Mouse (Mus musculus): ENCODE measurements around the gene Rpl35a. TPM values are rescaled to one million over a fixed set of nuclear protein-coding genes. Genes with fewer than 3 reads are reported as not detected.
A peak's percentile ranks its signal among the peaks of the same experiment; 100 is the strongest.

Gene Rpl35a
- polyA plus RNA-seq, 1 experiment from 2014 or later, result 1,044 TPM

DNA sequence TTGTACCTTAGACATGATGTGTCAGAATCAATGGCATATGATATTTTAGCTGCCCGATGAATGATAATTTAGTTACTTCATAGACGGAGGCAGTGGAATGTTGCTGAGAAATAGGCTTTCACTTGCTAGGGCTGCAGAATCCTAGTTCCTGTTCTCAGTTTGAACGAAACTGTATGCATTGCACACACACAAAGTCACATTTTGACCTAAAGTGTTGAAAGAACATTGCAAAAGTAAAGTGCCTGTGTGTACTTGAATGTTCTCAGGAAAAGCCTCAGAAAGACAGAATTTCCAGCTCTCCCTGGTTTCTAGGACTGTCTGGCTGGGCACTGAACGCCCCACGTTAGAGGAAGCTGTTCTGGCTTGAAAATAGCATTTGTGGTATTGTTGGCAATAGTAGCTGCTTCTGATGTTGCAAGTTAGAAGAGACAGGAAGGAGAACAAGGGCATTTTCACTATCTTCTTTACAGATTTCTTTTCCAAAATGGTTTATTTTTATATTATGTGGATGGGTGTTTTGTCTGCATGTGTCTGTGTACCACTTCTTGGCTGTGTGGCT, 20.9 kb downstream of the Rpl35a start:
- no peak overlapping the region for H3K27ac ChIP-seq
- H3K4me2 ChIP-seq (replicated peaks), result no peak overlapping the region
- H3K4me3 ChIP-seq (replicated peaks), result no peak overlapping the region
- H3K36me3 ChIP-seq, result no peaks in the 10 kb centered on the region
- no peaks in the 10 kb centered on the region for H3K27me3 ChIP-seq (replicated peaks)
- H3K9me3 ChIP-seq, result no peaks in the 10 kb centered on the region
- 89% methylated on average over 5 of the region's 5 CpGs for WGBS
- H3K4me1 ChIP-seq (replicated peaks), result no peaks in the 10 kb centered on the region
- no peak overlapping the region for H3K9ac ChIP-seq
- ATAC-seq, result no peak

GRCm38 (mm10) chr16:33080063-33080462, 23.8 kb downstream of the Rpl35a start:
- ATAC-seq, result no peak
- Histone ChIP-seq H3K9ac (no peak overlapping the region), H3K4me1 (replicated peaks) (no peaks in the 10 kb centered on the region), H3K9me3 (no peaks in the 10 kb centered on the region), H3K4me3 (replicated peaks) (no peak overlapping the region), H3K27ac (no peak overlapping the region), H3K36me3 (no peaks in the 10 kb centered on the region), H3K27me3 (replicated peaks) (no peaks in the 10 kb centered on the region), H3K4me2 (replicated peaks) (no peak overlapping the region)
- WGBS, result 86% methylated on average over 7 of the region's 7 CpGs

GRCm38 (mm10) chr16:33082951-33083350, 26.7 kb downstream of the Rpl35a start:
- no peak for ATAC-seq
- Histone ChIP-seq H3K4me2 (replicated peaks) (no peak overlapping the region), H3K9me3 (no peaks in the 10 kb centered on the region), H3K27me3 (replicated peaks) (no peaks in the 10 kb centered on the region), H3K4me3 (replicated peaks) (no peak overlapping the region), H3K36me3 (no peaks in the 10 kb centered on the region), H3K4me1 (replicated peaks) (no peaks in the 10 kb centered on the region), H3K27ac (no peak overlapping the region), H3K9ac (no peak overlapping the region)
- WGBS, result 90% methylated on average over 6 of the region's 6 CpGs

- 85% methylated on average over 2 of the region's 2 CpGs for WGBS
- Histone ChIP-seq H3K4me1 (replicated peaks) (no peaks in the 10 kb centered on the region), H3K36me3 (no peaks in the 10 kb centered on the region), H3K9ac (no peak overlapping the region), H3K27me3 (replicated peaks) (no peaks in the 10 kb centered on the region), H3K27ac (no peak overlapping the region), H3K9me3 (no peaks in the 10 kb centered on the region), H3K4me2 (replicated peaks) (no peak overlapping the region), H3K4me3 (replicated peaks) (no peak overlapping the region)
- ATAC-seq, result no peak
Observed at GRCm38 (mm10) chr16:33083996-33084395, 27.7 kb downstream of the Rpl35a start.

- Histone ChIP-seq H3K9ac (no peak overlapping the region), H3K4me3 (replicated peaks) (no peak overlapping the region), H3K9me3 (no peaks in the 10 kb centered on the region), H3K27ac (no peak overlapping the region), H3K27me3 (replicated peaks) (no peaks in the 10 kb centered on the region), H3K4me2 (replicated peaks) (no peak overlapping the region), H3K4me1 (replicated peaks) (no peaks in the 10 kb centered on the region), H3K36me3 (no peaks in the 10 kb centered on the region)
- whole genome bisulfite sequencing, result 74% methylated on average over 8 of the region's 8 CpGs
- ATAC-seq, result no peak
Observed at GRCm38 (mm10) chr16:33085666-33086065, 29.4 kb downstream of the Rpl35a start.

MicroRNAs encoded within 50 kb of the gene (microRNA counts, 519-probe panel; counts per million panel counts)
- 97.1 counts per million, percentile 29 among the panel's probes with 10 or more counts for microRNA mmu-miR-1947

Other genes with a start within 250 kb of the Rpl35a start
- gene Smbd1, start 246.0 kb upstream of the Rpl35a start, polyA plus RNA-seq (2015; fragmentation: Nextera tagmentation; extraction: Ambion mirVana), result 0.61 and 1.0 TPM in 2 replicates
- 72.6 and 97.7 TPM in 2 replicates for gene Fyttd1, start 179.0 kb upstream of the Rpl35a start, polyA plus RNA-seq (2015; fragmentation: Nextera tagmentation; extraction: Ambion mirVana)
- gene Rubcn, start 178.7 kb upstream of the Rpl35a start, polyA plus RNA-seq (2015; fragmentation: Nextera tagmentation; extraction: Ambion mirVana), result 14.1 and 14.3 TPM in 2 replicates
- 14.6 and 15.3 TPM in 2 replicates for gene Lrch3, start 142.4 kb upstream of the Rpl35a start, polyA plus RNA-seq (2015; fragmentation: Nextera tagmentation; extraction: Ambion mirVana)
- gene Iqcg, start 235 bp upstream of the Rpl35a start, polyA plus RNA-seq (2015; fragmentation: Nextera tagmentation; extraction: Ambion mirVana), result 1.7 and 1.9 TPM in 2 replicates
- 2.0 and 3.4 TPM in 2 replicates for gene Lmln, start 6.1 kb downstream of the Rpl35a start, polyA plus RNA-seq (2015; fragmentation: Nextera tagmentation; extraction: Ambion mirVana)
- gene Osbpl11, start 128.6 kb downstream of the Rpl35a start, polyA plus RNA-seq (2015; fragmentation: Nextera tagmentation; extraction: Ambion mirVana), result 14.7 and 15.2 TPM in 2 replicates
- 80.2 and 82.5 TPM in 2 replicates for gene Snx4, start 195.0 kb downstream of the Rpl35a start, polyA plus RNA-seq (2015; fragmentation: Nextera tagmentation; extraction: Ambion mirVana)

Measured in intestine, embryonic 15.5 days (tissue).